Mouse (Mus musculus) myocyte (in vitro differentiated cells): ENCODE measurements around the gene Prkcq. TPM values are rescaled to one million over a fixed set of nuclear protein-coding genes. Genes with fewer than 3 reads are reported as not detected.

ENCODE experiments used
- H3K27me3 ChIP-seq: one replicate; pipeline ENCODE4 v1.6.1; 2011; ENCODE audit not compliant: control insufficient read depth, insufficient read depth, insufficient read length
- H3K36me3 ChIP-seq: one replicate; pipeline ENCODE4 v1.6.1; 2011; ENCODE audit not compliant: control insufficient read depth, insufficient read depth
- H3K4me2 ChIP-seq: one replicate; pipeline ENCODE4 v1.6.1; 2011; ENCODE audit warnings: low read depth, control low read depth
- H3K4me3 ChIP-seq: one replicate; pipeline ENCODE4 v1.5.1; 2011; ENCODE audit warnings: mild to moderate bottlenecking, control low read depth, moderate library complexity
- H3K79me2 ChIP-seq: one replicate; pipeline ENCODE4 v1.6.1; 2011; ENCODE audit not compliant: control insufficient read depth, insufficient read depth
- H3ac ChIP-seq: one replicate; pipeline ENCODE4 v1.6.1; 2011; ENCODE audit not compliant: control insufficient read depth, insufficient read length
- CEBPB ChIP-seq: IDR thresholded peaks from 2 replicates; pipeline ENCODE4 v1.6.1; 2011; ENCODE audit warnings: mild to moderate bottlenecking, moderate library complexity; ENCODE audit not compliant: poor library complexity, insufficient read depth, severe bottlenecking
- E2F4 ChIP-seq: IDR thresholded peaks from one replicate; pipeline ENCODE4 v1.6.1; 2011; ENCODE audit warnings: mild to moderate bottlenecking, control low read depth, moderate library complexity; ENCODE audit not compliant: insufficient read depth
- MAX ChIP-seq: IDR thresholded peaks from one replicate; pipeline ENCODE4 v1.6.1; 2011; ENCODE audit warnings: low read depth, mild to moderate bottlenecking, control low read depth
- MYOD1 ChIP-seq, 3 experiments: IDR thresholded peaks; one replicate each; pipeline ENCODE4 v1.6.1; 2011; ENCODE audit warnings: control low read depth in 2 of 3, low read depth in 2 of 3, mild to moderate bottlenecking in 2 of 3, moderate library complexity in 1 of 3; ENCODE audit not compliant: insufficient read length in 2 of 3, control insufficient read depth in 1 of 3
- MYOG ChIP-seq, 3 experiments: IDR thresholded peaks; one replicate each; pipeline ENCODE4 v1.6.1; 2011; ENCODE audit warnings: control low read depth in 2 of 3, low read depth in 2 of 3, mild to moderate bottlenecking in 2 of 3; ENCODE audit not compliant: insufficient read length in 2 of 3, control insufficient read depth in 1 of 3, insufficient read depth in 1 of 3
- POLR2A ChIP-seq: IDR thresholded peaks from one replicate; pipeline ENCODE4 v1.6.1; 2011; ENCODE audit warnings: low read depth, mild to moderate bottlenecking, control low read depth, moderate library complexity; ENCODE audit not compliant: insufficient read length
- POLR2AphosphoS2 ChIP-seq: IDR thresholded peaks from one replicate; pipeline ENCODE4 v1.6.1; 2011; ENCODE audit warnings: low read depth, control low read depth; ENCODE audit not compliant: insufficient read length
- REST ChIP-seq: IDR thresholded peaks from one replicate; pipeline ENCODE4 v1.6.1; 2011; ENCODE audit warnings: mild to moderate bottlenecking, control low read depth, moderate library complexity; ENCODE audit not compliant: insufficient read depth, insufficient read length
- SRF ChIP-seq: IDR thresholded peaks from one replicate; pipeline ENCODE4 v1.6.1; 2011; ENCODE audit warnings: low read depth; ENCODE audit not compliant: control insufficient read depth, insufficient read length
- TCF12 ChIP-seq: IDR thresholded peaks from one replicate; pipeline ENCODE4 v1.6.1; 2011; ENCODE audit warnings: mild to moderate bottlenecking, control low read depth; ENCODE audit not compliant: poor library complexity, insufficient read depth, severe bottlenecking
- TCF3 ChIP-seq: IDR thresholded peaks from one replicate; pipeline ENCODE4 v1.6.1; 2011; ENCODE audit warnings: low read depth, control low read depth; ENCODE audit not compliant: insufficient read length
- USF1 ChIP-seq: IDR thresholded peaks from one replicate; pipeline ENCODE4 v1.6.1; 2011; ENCODE audit warnings: low read depth, mild to moderate bottlenecking, control low read depth, moderate library complexity
- polyA plus RNA-seq: library from polyadenylated mRNA; unstranded; fragments of >200 nt; fragmentation: generic; extraction: Trizol; gene quantifications from one replicate; pipeline ENCODE4 v1.2.1, GENCODE M21; 2012; ENCODE audit warnings: missing spikeins

Gene Prkcq
- polyA plus RNA-seq, 1 experiment: 0.02 TPM

DNA sequence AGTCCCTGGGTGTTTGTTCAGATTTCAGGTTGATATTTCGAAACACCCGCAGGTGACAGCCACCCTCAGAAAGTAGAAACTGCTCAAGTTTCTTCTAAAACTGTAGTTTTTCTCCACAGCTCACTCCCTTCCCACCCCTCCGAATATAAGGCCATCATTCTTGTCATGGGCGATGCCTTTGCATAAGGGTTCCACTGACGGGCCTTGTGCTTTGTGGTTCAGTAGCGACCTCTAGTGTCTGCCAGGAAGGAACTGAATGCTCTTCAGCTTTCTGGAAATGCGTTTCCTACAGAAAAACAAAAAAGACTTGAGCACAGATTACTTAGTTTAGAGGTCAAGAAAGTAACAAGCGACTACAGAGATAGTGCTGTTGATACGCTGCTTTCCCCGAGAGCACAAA, 148.3 kb downstream of the Prkcq start:
- H3K27me3 ChIP-seq: no peaks in the 10 kb centered on the region
- no peaks in the 10 kb centered on the region for H3K79me2 ChIP-seq
- H3K4me3 ChIP-seq: no peak overlapping the region
- no peak overlapping the region for H3ac ChIP-seq
- H3K4me2 ChIP-seq: no peak overlapping the region
- H3K36me3 ChIP-seq: no peaks in the 10 kb centered on the region
- TF ChIP-seq MYOG (IDR thresholded peaks at IDR 0.05; ENCODE audit: control insufficient read depth in 1 of 3, insufficient read depth in 1 of 3, insufficient read length in 2 of 3, low read depth in 2 of 3) (no peak), TCF12 (no peak), MAX (no peak), POLR2AphosphoS2 (no peak), USF1 (no peak)

DNA sequence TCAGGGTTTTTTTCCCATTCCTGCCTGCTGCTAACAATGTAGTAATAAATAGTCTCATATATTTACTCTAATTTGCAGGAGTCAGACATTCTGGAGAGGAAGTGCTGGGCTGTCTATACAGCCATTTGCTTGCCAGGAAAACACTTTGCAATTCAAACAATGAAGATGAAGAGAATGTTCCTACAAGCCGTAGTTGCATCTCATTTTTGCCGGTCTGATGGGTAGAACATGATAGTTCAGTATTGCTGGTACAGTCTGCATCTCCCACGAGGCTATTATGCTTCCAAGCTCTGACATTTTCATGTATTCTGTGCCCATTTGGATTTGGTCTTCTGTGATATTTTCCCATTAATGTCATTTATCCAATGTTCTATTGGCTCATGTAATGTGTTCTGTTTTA, 150.5 kb downstream of the Prkcq start:
- TF ChIP-seq REST (no peak), POLR2A (no peak), MAX (no peak), CEBPB (no peak), POLR2AphosphoS2 (no peak), TCF12 (no peak), USF1 (no peak), E2F4 (no peak), SRF (no peak), MYOG (IDR thresholded peaks at IDR 0.05; ENCODE audit: control insufficient read depth in 1 of 3, insufficient read depth in 1 of 3, insufficient read length in 2 of 3, low read depth in 2 of 3) (no peak), MYOD1 (IDR thresholded peaks at IDR 0.05; ENCODE audit: control insufficient read depth in 1 of 3, insufficient read length in 2 of 3, low read depth in 2 of 3) (no peak), TCF3 (no peak)
- Histone ChIP-seq H3ac (no peak overlapping the region), H3K27me3 (peaks cover 10% of the 10 kb centered on the region), H3K79me2 (no peaks in the 10 kb centered on the region), H3K4me2 (no peak overlapping the region), H3K36me3 (no peaks in the 10 kb centered on the region), H3K4me3 (no peak overlapping the region)

DNA sequence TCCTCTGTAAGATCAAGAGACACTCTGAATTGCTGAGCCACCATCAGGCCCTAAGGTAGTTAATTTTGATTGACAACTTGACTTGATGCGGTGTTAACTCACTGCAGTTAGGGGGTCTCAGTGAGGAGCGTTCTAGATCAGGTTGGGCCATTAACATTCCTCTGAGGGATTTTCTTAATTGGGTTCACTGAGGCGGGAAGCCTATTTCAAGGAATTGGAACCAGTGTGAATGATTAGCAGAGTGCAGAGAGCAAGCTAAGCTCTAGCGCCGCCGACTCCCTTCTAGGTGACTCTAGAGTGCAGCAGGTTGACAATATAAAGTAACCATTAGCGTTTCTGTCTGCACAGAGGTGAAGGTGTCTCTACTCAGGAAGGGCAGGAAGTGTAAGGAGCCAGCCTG, 155.4 kb downstream of the Prkcq start:
- TF ChIP-seq MAX: no peak
- TF ChIP-seq POLR2A: no peak
- TF ChIP-seq POLR2AphosphoS2: no peak
- TF ChIP-seq CEBPB: no peak
- no peak for TF ChIP-seq REST
- no peak for TF ChIP-seq TCF3
- TF ChIP-seq USF1: no peak
- no peak for TF ChIP-seq MYOG (IDR thresholded peaks at IDR 0.05; ENCODE audit: control insufficient read depth in 1 of 3, insufficient read depth in 1 of 3, insufficient read length in 2 of 3, low read depth in 2 of 3)
- TF ChIP-seq MYOD1 (IDR thresholded peaks at IDR 0.05; ENCODE audit: control insufficient read depth in 1 of 3, insufficient read length in 2 of 3, low read depth in 2 of 3): no peak
- no peak for TF ChIP-seq TCF12
- no peak for TF ChIP-seq E2F4
- TF ChIP-seq SRF: no peak
- H3ac ChIP-seq: no peak overlapping the region
- H3K27me3 ChIP-seq: peaks cover 41% of the 10 kb centered on the region
- H3K4me2 ChIP-seq: no peak overlapping the region
- H3K4me3 ChIP-seq: no peak overlapping the region
- no peaks in the 10 kb centered on the region for H3K36me3 ChIP-seq
- H3K79me2 ChIP-seq: no peaks in the 10 kb centered on the region

DNA sequence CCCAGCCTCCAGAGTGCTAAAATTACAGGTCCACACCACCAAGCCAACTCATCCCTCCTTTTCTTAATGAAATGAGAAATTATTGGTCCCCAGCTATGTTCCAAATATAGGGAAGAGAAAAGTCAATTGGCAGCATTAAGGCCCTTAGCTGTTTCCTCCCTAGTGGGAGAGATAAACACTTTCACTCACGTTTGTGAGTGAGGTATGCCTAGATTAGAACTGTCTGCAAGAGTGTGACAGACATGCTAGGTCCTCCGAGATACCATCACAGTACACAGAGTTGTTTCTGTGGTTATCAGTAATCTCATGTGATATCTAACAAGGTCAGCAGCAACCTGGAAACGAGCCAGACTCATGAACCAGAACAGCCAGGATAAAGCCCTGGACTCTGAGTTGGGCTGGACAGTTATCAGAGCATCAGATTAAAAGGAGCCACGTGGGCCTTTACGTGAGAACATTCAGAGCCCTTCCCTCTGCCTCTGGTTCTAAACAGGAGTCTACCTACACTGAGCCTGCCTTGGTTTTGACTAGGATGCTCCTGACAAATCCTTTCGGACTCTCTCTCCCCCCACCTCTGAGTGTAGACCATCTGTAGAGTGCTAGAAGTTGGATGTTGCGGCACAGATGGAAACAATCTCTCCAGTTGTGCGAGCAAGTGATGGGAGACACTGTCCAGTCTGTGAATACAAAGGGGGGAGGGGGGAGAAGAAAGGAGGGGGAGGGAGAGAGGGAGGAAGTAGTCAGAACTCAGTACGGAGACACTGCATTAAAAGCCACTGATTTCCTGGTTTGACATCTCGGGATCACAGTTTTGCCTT, 157.7 kb downstream of the Prkcq start:
- Histone ChIP-seq H3ac (no peak overlapping the region), H3K4me3 (no peak overlapping the region), H3K79me2 (no peaks in the 10 kb centered on the region), H3K4me2 (no peak overlapping the region), H3K27me3 (peaks cover 41% of the 10 kb centered on the region), H3K36me3 (no peaks in the 10 kb centered on the region)
- no peak for TF ChIP-seq E2F4
